Mouse (Mus musculus) small intestine, adult 2 months (tissue): ENCODE data around the gene B3gat3.

Source experiments
- CTCF ChIP-seq: fragments of 200-500 bp; IDR thresholded peaks from 2 replicates; pipeline ENCODE4 v1.5.1; 2012; ENCODE audit warnings: low read depth, mild to moderate bottlenecking, control low read depth, inconsistent platforms, low read length, moderate library complexity, mixed read lengths; ENCODE audit not compliant: insufficient replicate concordance, insufficient read length; ENCODE audit errors: extremely low read depth
- POLR2A ChIP-seq: fragments of 200-500 bp; IDR thresholded peaks from 2 replicates; pipeline ENCODE4 v1.6.1; 2012; ENCODE audit warnings: low read depth, mild to moderate bottlenecking, control low read depth, inconsistent platforms, low read length, moderate library complexity

DNA sequence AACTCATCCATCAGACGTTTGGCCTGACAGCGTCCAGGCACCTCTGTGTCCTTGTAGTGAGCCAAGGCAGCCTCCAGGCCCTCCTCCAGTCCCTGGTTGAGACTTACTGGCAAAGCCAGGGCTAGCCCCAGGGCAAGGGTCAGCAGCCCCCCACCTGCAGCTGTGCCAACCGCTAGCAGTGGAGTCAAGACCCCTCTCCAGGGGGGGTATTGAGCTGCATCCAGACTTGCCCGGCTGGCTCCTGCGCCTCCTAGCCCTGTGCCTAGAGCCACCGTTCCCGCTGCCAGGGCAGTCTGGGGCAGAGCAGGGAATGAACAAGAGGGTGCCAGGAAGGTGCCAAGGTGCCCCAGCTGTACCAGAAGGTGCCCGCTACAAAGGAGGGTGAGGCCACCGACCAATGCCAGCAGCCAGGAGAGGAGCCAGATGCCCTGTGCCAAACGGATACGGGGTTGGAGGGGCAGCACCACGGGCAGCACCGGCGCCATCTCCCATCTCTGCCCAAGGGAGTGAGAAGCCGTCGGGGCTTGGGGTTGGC is 8.6 kb downstream of the B3gat3 start:
- no peak for TF ChIP-seq CTCF
- no peak for TF ChIP-seq POLR2A
